Mouse (Mus musculus): Measurements from ENCODE around the gene Efna1. TPM values are rescaled to one million over a fixed set of nuclear protein-coding genes. Genes with fewer than 3 reads are reported as not detected.

Gene Efna1
- total and polyA plus RNA-seq, 2 experiments, result 22.1 to 73.1 TPM

DNA sequence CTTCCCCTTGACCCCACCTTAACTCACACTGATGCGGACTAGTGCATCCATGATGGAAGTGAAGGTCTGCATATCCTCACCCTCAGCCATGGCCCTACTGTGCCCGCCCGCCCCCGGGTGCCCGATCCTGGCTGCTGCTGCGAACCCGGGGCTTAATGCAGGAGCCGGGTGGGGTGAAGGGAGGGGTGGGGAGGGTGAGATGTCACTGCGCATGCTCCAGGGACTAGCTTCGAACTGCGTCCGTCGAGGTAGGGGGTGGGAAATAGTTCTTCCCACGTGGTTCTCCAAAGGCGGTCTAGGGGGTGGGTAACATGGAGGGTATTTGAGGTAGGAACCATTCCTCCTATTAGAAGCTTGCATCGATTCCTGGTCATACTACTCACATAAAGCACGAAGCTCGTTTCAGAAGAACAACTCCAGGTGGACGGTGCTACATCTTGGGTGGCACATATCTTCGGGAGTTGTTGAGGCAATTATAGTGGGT is 35.2 kb downstream of the Efna1 start, which contains the start of gene Krtcap2:
Gene Krtcap2 (plus strand): TSS at position 279 of the 484 bp plus-strand sequence.
- H3K27ac ChIP-seq (replicated peaks; ENCODE audit: insufficient read depth, low read depth, low read length), result peak within 1 kb of the TSS; percentile 75
- peaks cover 15% of the 10 kb centered on the region for H3K4me1 ChIP-seq (ENCODE audit: control insufficient read depth, insufficient read depth, low read length)
- no peaks in the 10 kb centered on the region for H3K27me3 ChIP-seq (ENCODE audit: control insufficient read depth, insufficient read depth, low read length)
- no peaks in the 10 kb centered on the region for H3K36me3 ChIP-seq (ENCODE audit: control insufficient read depth, insufficient read depth, low read length)
- WGBS, result 6% methylated on average over 20 of the region's 20 CpGs
- H3K9ac ChIP-seq (ENCODE audit: low read depth, low read length), result peak within 1 kb of the TSS; percentile 82
- no peak for TF ChIP-seq CTCF (IDR thresholded peaks at IDR 0.05; ENCODE audit: low read depth, low read length)
- TF ChIP-seq POLR2A (IDR thresholded peaks at IDR 0.05; ENCODE audit: extremely low read depth, insufficient read depth, low read length), result no peak
- no peak for DNase-seq (ENCODE audit: extremely low read depth, low read depth, low spot score)
- peak within 1 kb of the TSS; percentile 74 for H3K4me3 ChIP-seq (ENCODE audit: insufficient read depth, low read depth, low read length)
- no peaks in the 10 kb centered on the region for H3K79me2 ChIP-seq (ENCODE audit: control insufficient read depth, insufficient read depth, low read length)

- Histone ChIP-seq H3K36me3 (ENCODE audit: control insufficient read depth, insufficient read depth, low read length) (no peaks in the 10 kb centered on the region), H3K9ac (ENCODE audit: low read depth, low read length) (no peak overlapping the region), H3K79me2 (ENCODE audit: control insufficient read depth, insufficient read depth, low read length) (no peaks in the 10 kb centered on the region), H3K27me3 (ENCODE audit: control insufficient read depth, insufficient read depth, low read length) (no peaks in the 10 kb centered on the region), H3K27ac (replicated peaks; ENCODE audit: insufficient read depth, low read depth, low read length) (no peak overlapping the region), H3K4me3 (ENCODE audit: insufficient read depth, low read depth, low read length) (0 out of 2 replicates have a peak overlapping the region, but pooled peaks have one; percentile 15), H3K4me1 (ENCODE audit: control insufficient read depth, insufficient read depth, low read length) (peaks cover 12% of the 10 kb centered on the region; the same call in 1 of the 2 replicates)
- DNase-seq (ENCODE audit: extremely low read depth, low read depth, low spot score), result no peak
- WGBS, result 5% methylated on average over 19 of the region's 26 CpGs
- TF ChIP-seq POLR2A (IDR thresholded peaks at IDR 0.05; ENCODE audit: extremely low read depth, insufficient read depth, low read length) (no peak), CTCF (IDR thresholded peaks at IDR 0.05; ENCODE audit: low read depth, low read length) (no peak)
Measured at GRCm38 (mm10) chr3:89244982-89245687, 35.8 kb downstream of the Efna1 start.

- Histone ChIP-seq H3K79me2 (ENCODE audit: control insufficient read depth, insufficient read depth, low read length) (no peaks in the 10 kb centered on the region), H3K4me3 (ENCODE audit: insufficient read depth, low read depth, low read length) (no peak overlapping the region), H3K9ac (ENCODE audit: low read depth, low read length) (no peak overlapping the region), H3K27ac (replicated peaks; ENCODE audit: insufficient read depth, low read depth, low read length) (no peak overlapping the region), H3K4me1 (ENCODE audit: control insufficient read depth, insufficient read depth, low read length) (peaks cover 12% of the 10 kb centered on the region; the same call in 1 of the 2 replicates), H3K27me3 (ENCODE audit: control insufficient read depth, insufficient read depth, low read length) (no peaks in the 10 kb centered on the region), H3K36me3 (ENCODE audit: control insufficient read depth, insufficient read depth, low read length) (no peaks in the 10 kb centered on the region)
- 36% methylated on average over 25 of the region's 25 CpGs for WGBS
- TF ChIP-seq CTCF (IDR thresholded peaks at IDR 0.05; ENCODE audit: low read depth, low read length), result 0 out of 2 replicates have a peak, but pooled peaks have one; percentile 27
- no peak for TF ChIP-seq POLR2A (IDR thresholded peaks at IDR 0.05; ENCODE audit: extremely low read depth, insufficient read depth, low read length)
- DNase-seq (ENCODE audit: extremely low read depth, low read depth, low spot score), result no peak
Measured at GRCm38 (mm10) chr3:89244158-89244981, 36.6 kb downstream of the Efna1 start.

GRCm38 (mm10) chr3:89243609-89244008 is 37.3 kb downstream of the Efna1 start:
- Histone ChIP-seq H3K27me3 (ENCODE audit: control insufficient read depth, insufficient read depth, low read length) (no peaks in the 10 kb centered on the region), H3K79me2 (ENCODE audit: control insufficient read depth, insufficient read depth, low read length) (no peaks in the 10 kb centered on the region), H3K27ac (replicated peaks; ENCODE audit: insufficient read depth, low read depth, low read length) (no peak overlapping the region), H3K4me1 (ENCODE audit: control insufficient read depth, insufficient read depth, low read length) (peaks cover 12% of the 10 kb centered on the region; the same call in 1 of the 2 replicates), H3K9ac (ENCODE audit: low read depth, low read length) (no peak overlapping the region), H3K36me3 (ENCODE audit: control insufficient read depth, insufficient read depth, low read length) (no peaks in the 10 kb centered on the region), H3K4me3 (ENCODE audit: insufficient read depth, low read depth, low read length) (no peak overlapping the region)
- WGBS, result 43% methylated on average over 14 of the region's 14 CpGs
- TF ChIP-seq POLR2A (IDR thresholded peaks at IDR 0.05; ENCODE audit: extremely low read depth, insufficient read depth, low read length), result no peak
- 0 out of 2 replicates have a peak, but pooled peaks have one; percentile 16 for TF ChIP-seq CTCF (IDR thresholded peaks at IDR 0.05; ENCODE audit: low read depth, low read length)
- DNase-seq (ENCODE audit: extremely low read depth, low read depth, low spot score), result no peak

- Histone ChIP-seq H3K9ac (ENCODE audit: low read depth, low read length) (no peak overlapping the region), H3K27ac (replicated peaks; ENCODE audit: insufficient read depth, low read depth, low read length) (no peak overlapping the region), H3K27me3 (ENCODE audit: control insufficient read depth, insufficient read depth, low read length) (no peaks in the 10 kb centered on the region), H3K4me1 (ENCODE audit: control insufficient read depth, insufficient read depth, low read length) (peaks cover 10% of the 10 kb centered on the region; the same call in 1 of the 2 replicates), H3K4me3 (ENCODE audit: insufficient read depth, low read depth, low read length) (no peak overlapping the region), H3K79me2 (ENCODE audit: control insufficient read depth, insufficient read depth, low read length) (no peaks in the 10 kb centered on the region), H3K36me3 (ENCODE audit: control insufficient read depth, insufficient read depth, low read length) (no peaks in the 10 kb centered on the region)
- 62% methylated on average over 9 of the region's 9 CpGs for WGBS
- DNase-seq (ENCODE audit: extremely low read depth, low read depth, low spot score), result peak; percentile 59
- TF ChIP-seq POLR2A (IDR thresholded peaks at IDR 0.05; ENCODE audit: extremely low read depth, insufficient read depth, low read length) (no peak), CTCF (IDR thresholded peaks at IDR 0.05; ENCODE audit: low read depth, low read length) (peak; percentile 58; the same call in 1 of the 2 replicates)
Measured at GRCm38 (mm10) chr3:89242331-89242895, 38.5 kb downstream of the Efna1 start.
